Mouse (Mus musculus) layer of hippocampus, adult 11-12 months (tissue): Measurements from ENCODE around the gene Rab11fip5.
A peak's percentile ranks its signal among the peaks of the same experiment; 100 is the strongest.

Experiments used
- DNase-seq: peaks from one replicate; pipeline ENCODE4 v3.0.0; 2022; ENCODE audit warnings: low spot score

Gene Rab11fip5

GRCm38 (mm10) chr6:85307894-85308293 is 66.5 kb downstream of the Rab11fip5 start:
- no peak for DNase-seq

- DNase-seq, result no peak
Observed at GRCm38 (mm10) chr6:85306375-85306774, 68.1 kb downstream of the Rab11fip5 start.

GRCm38 (mm10) chr6:85305826-85306225 is 68.6 kb downstream of the Rab11fip5 start:
- DNase-seq, result no peak

- DNase-seq, result no peak
Observed at GRCm38 (mm10) chr6:85304966-85305365, 69.5 kb downstream of the Rab11fip5 start.

- peak; percentile 66 for DNase-seq
Observed at GRCm38 (mm10) chr6:85302326-85303055, 71.9 kb downstream of the Rab11fip5 start.

GRCm38 (mm10) chr6:85295384-85296167 is 78.9 kb downstream of the Rab11fip5 start:
- DNase-seq, result peak; percentile 37

- no peak for DNase-seq
Observed at GRCm38 (mm10) chr6:85294004-85294379, 80.4 kb downstream of the Rab11fip5 start.

- DNase-seq, result peak; percentile 35
Observed at GRCm38 (mm10) chr6:85293255-85294003, 81.0 kb downstream of the Rab11fip5 start.

GRCm38 (mm10) chr6:85290869-85291824 is 83.3 kb downstream of the Rab11fip5 start:
- DNase-seq, result no peak

- DNase-seq, result no peak
Observed at GRCm38 (mm10) chr6:85288193-85288857, 86.1 kb downstream of the Rab11fip5 start.

GRCm38 (mm10) chr6:85286283-85287047 is 88.0 kb downstream of the Rab11fip5 start:
- DNase-seq, result no peak
